Mouse (Mus musculus) liver, embryonic 12.5 days (tissue): ENCODE measurements around the gene Bmp8b. TPM values are rescaled to one million over a fixed set of nuclear protein-coding genes. Genes with fewer than 3 reads are reported as not detected.
"Not testable (repeated sequence)": the region's sequence is repeated elsewhere in the genome, so short reads cannot be mapped to it uniquely, and the experiment has no call there.

Experiments used
- ATAC-seq: fragments of 200-750 bp; cut with Nextera tagmentation; 2 replicates; pipeline ENCODE4 v1.8.0; 2017; ENCODE audit warnings: moderate number of reproducible peaks, mild to moderate bottlenecking, moderate library complexity
- H3K27ac ChIP-seq: fragments of 300-500 bp; sonication (generic); 2 replicates; pipeline ENCODE4 v1.5.1; 2016; ENCODE audit warnings: mild to moderate bottlenecking
- H3K27me3 ChIP-seq: fragments of 300-500 bp; sonication (generic); replicated peaks from 2 replicates; pipeline ENCODE4 v1.6.1; 2016; ENCODE audit warnings: mild to moderate bottlenecking, moderate library complexity
- H3K36me3 ChIP-seq: fragments of 300-500 bp; sonication (generic); 2 replicates; pipeline ENCODE4 v1.6.1; 2016; ENCODE audit warnings: mild to moderate bottlenecking, moderate library complexity
- H3K4me1 ChIP-seq: fragments of 300-500 bp; sonication (generic); 2 replicates; pipeline ENCODE4 v1.6.1; 2016
- H3K4me2 ChIP-seq: fragments of 300-500 bp; sonication (generic); 2 replicates; pipeline ENCODE4 v1.6.1; 2016; ENCODE audit warnings: mild to moderate bottlenecking, moderate library complexity
- H3K4me3 ChIP-seq: fragments of 300-500 bp; sonication (generic); 2 replicates; pipeline ENCODE4 v1.5.1; 2016; ENCODE audit warnings: mild to moderate bottlenecking, moderate library complexity
- H3K9ac ChIP-seq: fragments of 300-500 bp; sonication (generic); 2 replicates; pipeline ENCODE4 v1.6.1; 2016; ENCODE audit warnings: mild to moderate bottlenecking, moderate library complexity
- H3K9me3 ChIP-seq: fragments of 300-500 bp; sonication (generic); replicated peaks from 2 replicates; pipeline ENCODE4 v1.6.1; 2016; ENCODE audit warnings: mild to moderate bottlenecking, moderate library complexity
- WGBS: fragments of 180-500 bp; shearing (Covaris S2); methylation state at CpG from one replicate; pipeline ENCODE4 v1.1.7; 2016; ENCODE audit not compliant: insufficient replicate concordance; 5-methylcytosine and 5-hydroxymethylcytosine counted together
- polyA plus RNA-seq: library from polyadenylated mRNA; unstranded; fragments of >200 nt; fragmentation: Nextera tagmentation; extraction: Ambion mirVana; gene quantifications from 2 replicates; pipeline ENCODE4 v1.2.1, GENCODE M21; 2016

The Bmp8b gene
- polyA plus RNA-seq, 1 experiment from 2014 or later: 1.5 TPM

GRCm38 (mm10) chr4:123114651-123115050 is 9.7 kb downstream of the Bmp8b start:
- not testable (repeated sequence) for H3K9ac ChIP-seq, H3K4me3 ChIP-seq, H3K27ac ChIP-seq, H3K36me3 ChIP-seq, ATAC-seq, H3K9me3 ChIP-seq, H3K4me1 ChIP-seq, H3K4me2 ChIP-seq
- peaks cover 44% of the 10 kb centered on the region for H3K27me3 ChIP-seq
- 77% methylated on average over 4 of the region's 4 CpGs for WGBS

- Histone ChIP-seq H3K9ac (no peak within 1 kb of the TSS), H3K27me3 (peaks cover 44% of the 10 kb centered on the region), H3K4me3 (peak within 1 kb of the TSS; percentile 15), H3K9me3 (no peaks in the 10 kb centered on the region), H3K4me2 (peak within 1 kb of the TSS; percentile 44), H3K4me1 (no peaks in the 10 kb centered on the region), H3K27ac (no peak within 1 kb of the TSS), H3K36me3 (no peaks in the 10 kb centered on the region)
- ATAC-seq: no peak
- 7% methylated on average over 22 of the region's 22 CpGs for WGBS
Measured at GRCm38 (mm10) chr4:123116011-123116410, 11.0 kb downstream of the Bmp8b start, which contains the start of gene Oxct2b. Gene Oxct2b, plus strand, starts transcription at chr4:123116266.

GRCm38 (mm10) chr4:123116640-123117039 is 11.7 kb downstream of the Bmp8b start:
- Histone ChIP-seq H3K4me2 (peak overlapping the region; percentile 44; the same call in 1 of the 2 replicates), H3K27me3 (peaks cover 44% of the 10 kb centered on the region), H3K4me3 (peak overlapping the region; percentile 15)
- WGBS: 18% methylated on average over 27 of the region's 42 CpGs
- not testable (repeated sequence) for H3K9me3 ChIP-seq, ATAC-seq, H3K27ac ChIP-seq, H3K4me1 ChIP-seq, H3K9ac ChIP-seq, H3K36me3 ChIP-seq

- no peak overlapping the region for H3K27ac ChIP-seq
Measured at GRCm38 (mm10) chr4:123121286-123121685, 16.3 kb downstream of the Bmp8b start.

GRCm38 (mm10) chr4:123126626-123127025 is 21.7 kb downstream of the Bmp8b start:
- no peak overlapping the region for H3K9ac ChIP-seq
- no peak overlapping the region for H3K4me3 ChIP-seq
- no peak for ATAC-seq
- no peaks in the 10 kb centered on the region for H3K4me1 ChIP-seq
- H3K27me3 ChIP-seq: no peaks in the 10 kb centered on the region
- peaks cover 80% of the 10 kb centered on the region for H3K36me3 ChIP-seq
- H3K4me2 ChIP-seq: no peak overlapping the region
- H3K9me3 ChIP-seq: no peaks in the 10 kb centered on the region
- no peak overlapping the region for H3K27ac ChIP-seq
- WGBS: 75% methylated on average over 7 of the region's 7 CpGs

More at GRCm38 (mm10) chr4:123121286-123121685, 16.3 kb downstream of the Bmp8b start:
- Histone ChIP-seq H3K9ac (no peak overlapping the region), H3K4me2 (no peak overlapping the region), H3K27me3 (peaks cover 19% of the 10 kb centered on the region), H3K4me1 (no peaks in the 10 kb centered on the region), H3K36me3 (peaks cover 28% of the 10 kb centered on the region), H3K4me3 (no peak overlapping the region), H3K9me3 (no peaks in the 10 kb centered on the region)
- WGBS: 74% methylated on average over 2 of the region's 2 CpGs
- no peak for ATAC-seq

GRCm38 (mm10) chr4:123127051-123127450 is 22.1 kb downstream of the Bmp8b start:
- no peak overlapping the region for H3K4me2 ChIP-seq
- H3K27me3 ChIP-seq: no peaks in the 10 kb centered on the region
- WGBS: 84% methylated on average over 4 of the region's 4 CpGs
- H3K9me3 ChIP-seq: no peaks in the 10 kb centered on the region
- peaks cover 84% of the 10 kb centered on the region for H3K36me3 ChIP-seq
- no peaks in the 10 kb centered on the region for H3K4me1 ChIP-seq
- no peak overlapping the region for H3K4me3 ChIP-seq
- no peak overlapping the region for H3K9ac ChIP-seq
- ATAC-seq: no peak
- H3K27ac ChIP-seq: no peak overlapping the region

GRCm38 (mm10) chr4:123137551-123137950 is 32.6 kb downstream of the Bmp8b start:
- no peak for ATAC-seq
- WGBS: 65% methylated on average over 3 of the region's 3 CpGs

GRCm38 (mm10) chr4:123139513-123140154 is 34.7 kb downstream of the Bmp8b start, which contains the start of gene Ppie:
Gene Ppie, minus strand, starts transcription at chr4:123139951.
- H3K27ac ChIP-seq: peak within 1 kb of the TSS; percentile 76
- peaks cover 26% of the 10 kb centered on the region for H3K36me3 ChIP-seq
- peak within 1 kb of the TSS; percentile 82 for H3K4me3 ChIP-seq
- under 1% methylated on average over 34 of the region's 34 CpGs for WGBS
- H3K4me1 ChIP-seq: peaks cover 30% of the 10 kb centered on the region
- H3K9me3 ChIP-seq: no peaks in the 10 kb centered on the region
- H3K4me2 ChIP-seq: peak within 1 kb of the TSS; percentile 81
- H3K27me3 ChIP-seq: 0 out of 2 replicates have a peak, but pooled peaks cover 8% of the 10 kb centered on the region
- ATAC-seq: peak; percentile 94
- peak within 1 kb of the TSS; percentile 80 for H3K9ac ChIP-seq

More at GRCm38 (mm10) chr4:123137551-123137950, 32.6 kb downstream of the Bmp8b start:
- no peak overlapping the region for H3K9ac ChIP-seq
- H3K4me3 ChIP-seq: no peak overlapping the region
- H3K27me3 ChIP-seq: 0 out of 2 replicates have a peak, but pooled peaks cover 5% of the 10 kb centered on the region
- peaks cover 30% of the 10 kb centered on the region for H3K4me1 ChIP-seq
- H3K36me3 ChIP-seq: peaks cover 45% of the 10 kb centered on the region
- no peaks in the 10 kb centered on the region for H3K9me3 ChIP-seq
- 0 out of 2 replicates have a peak overlapping the region, but pooled peaks have one; percentile 2 for H3K4me2 ChIP-seq
- H3K27ac ChIP-seq: no peak overlapping the region

- Histone ChIP-seq H3K4me2 (no peak overlapping the region), H3K36me3 (no peaks in the 10 kb centered on the region), H3K9me3 (no peaks in the 10 kb centered on the region), H3K4me3 (no peak overlapping the region), H3K27me3 (peaks cover 28% of the 10 kb centered on the region), H3K4me1 (no peaks in the 10 kb centered on the region), H3K27ac (no peak overlapping the region), H3K9ac (no peak overlapping the region)
- 42% methylated on average over 5 of the region's 5 CpGs for WGBS
- no peak for ATAC-seq
Measured at GRCm38 (mm10) chr4:123147446-123148150, 42.6 kb downstream of the Bmp8b start.

- peaks cover 15% of the 10 kb centered on the region; the same call in 1 of the 2 replicates for H3K27me3 ChIP-seq
- H3K27ac ChIP-seq: no peak overlapping the region
- no peak overlapping the region for H3K9ac ChIP-seq
- no peak overlapping the region for H3K4me2 ChIP-seq
- 66% methylated on average over 4 of the region's 4 CpGs for WGBS
- H3K9me3 ChIP-seq: no peaks in the 10 kb centered on the region
- ATAC-seq: no peak
- no peak overlapping the region for H3K4me3 ChIP-seq
- no peaks in the 10 kb centered on the region for H3K4me1 ChIP-seq
- no peaks in the 10 kb centered on the region for H3K36me3 ChIP-seq
Measured at GRCm38 (mm10) chr4:123152003-123152402, 47.0 kb downstream of the Bmp8b start.

- Histone ChIP-seq H3K9ac (no peak overlapping the region), H3K4me1 (no peaks in the 10 kb centered on the region), H3K4me2 (no peak overlapping the region), H3K27ac (no peak overlapping the region), H3K36me3 (no peaks in the 10 kb centered on the region), H3K4me3 (no peak overlapping the region), H3K9me3 (no peaks in the 10 kb centered on the region), H3K27me3 (peaks cover 5% of the 10 kb centered on the region; the same call in 1 of the 2 replicates)
- WGBS: 46% methylated on average over 5 of the region's 5 CpGs
- no peak for ATAC-seq
Measured at GRCm38 (mm10) chr4:123152976-123153375, 48.0 kb downstream of the Bmp8b start.

- peaks cover 12% of the 10 kb centered on the region; the same call in 1 of the 2 replicates for H3K27me3 ChIP-seq
- no peaks in the 10 kb centered on the region for H3K9me3 ChIP-seq
- H3K4me3 ChIP-seq: no peak overlapping the region
- no peaks in the 10 kb centered on the region for H3K36me3 ChIP-seq
- H3K4me1 ChIP-seq: no peaks in the 10 kb centered on the region
- no peak overlapping the region for H3K9ac ChIP-seq
- ATAC-seq: no peak
- no peak overlapping the region for H3K27ac ChIP-seq
- H3K4me2 ChIP-seq: no peak overlapping the region
- WGBS: 13% methylated on average over 4 of the region's 4 CpGs
Measured at GRCm38 (mm10) chr4:123155004-123155403, 50.0 kb downstream of the Bmp8b start.
